Mouse (Mus musculus) CH12.LX (cell line): ENCODE results near the gene Daxx.

Experiments
- CTCF ChIP-seq, 2 experiments: IDR thresholded peaks in 1 of 2; conservative IDR thresholded peaks in 1 of 2; 2 replicates each; pipeline ENCODE4 v1.5.1; 2011 to 2012; ENCODE audit warnings: low read depth in 2 of 2, low read length in 2 of 2, improper control_type of control experiment in 1 of 2, inconsistent platforms in 1 of 2, mild to moderate bottlenecking in 1 of 2, moderate library complexity in 1 of 2
- ELF1 ChIP-seq: IDR thresholded peaks from 2 replicates; pipeline ENCODE4 v1.6.1; 2014; ENCODE audit warnings: low read depth, mild to moderate bottlenecking, inconsistent platforms, low read length, improper control_type of control experiment
- KAT2A ChIP-seq: IDR thresholded peaks from 2 replicates; pipeline ENCODE4 v1.6.1; 2012; ENCODE audit warnings: low read length, improper control_type of control experiment, inconsistent platforms; ENCODE audit not compliant: insufficient replicate concordance
- ZC3H11A ChIP-seq: IDR thresholded peaks from 2 replicates; pipeline ENCODE4 v1.6.1; 2012; ENCODE audit warnings: low read depth, mild to moderate bottlenecking, inconsistent platforms, low read length, improper control_type of control experiment

DNA sequence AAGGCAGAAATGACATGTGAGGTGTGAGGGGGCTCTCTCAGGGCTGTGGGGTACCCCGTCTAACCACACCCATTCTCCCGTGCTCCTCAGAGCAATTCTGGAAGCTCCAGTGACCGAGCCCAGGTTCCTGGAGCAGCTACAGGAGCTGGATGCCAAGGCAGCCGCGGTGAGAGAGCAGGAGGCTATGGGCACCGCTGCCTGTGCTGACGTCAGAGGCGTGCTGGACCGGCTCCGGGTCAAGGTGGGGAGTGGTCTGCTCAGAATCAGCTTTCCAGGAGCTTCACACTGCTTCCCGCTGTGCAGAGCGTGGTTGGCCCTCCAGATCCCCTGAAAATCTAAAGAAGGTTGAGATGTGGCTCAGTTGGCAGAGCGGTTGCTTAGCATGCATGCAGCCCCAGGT lies 49.9 kb downstream of the Daxx start:
- TF ChIP-seq KAT2A = no peak
- TF ChIP-seq CTCF (conservative IDR thresholded peaks at IDR 0.05 in 1 of 2, IDR thresholded peaks at IDR 0.05 in 1 of 2; ENCODE audit: low read depth in 2 of 2, low read length in 2 of 2) = no peak
- TF ChIP-seq ELF1 = no peak
- no peak for TF ChIP-seq ZC3H11A
